15 mouse cellular contexts compared by ENCODE assay signal in genomic region chr9:104272057-104272456, GRCm38 (mm10).
"Had no signal": no experiment of that assay in that cellular context is flagged by ENCODE, and none has a peak within 500 bp of the region (broad histone marks: within the 10 kb centered on the region; RNA-seq: fewer than 3 reads in every experiment).

No protein-coding gene starts in this region.

- H3K27me3 ChIP-seq: midbrain, embryonic 13.5 days; midbrain, embryonic 15.5 days; neural tube, embryonic 12.5 days had no signal

- H3K9ac ChIP-seq: liver, postnatal 0 days; lung, embryonic 15.5 days; midbrain, embryonic 13.5 days; midbrain, embryonic 15.5 days; neural tube, embryonic 12.5 days had no signal

- H3K27ac ChIP-seq: lung, embryonic 15.5 days; midbrain, embryonic 13.5 days; midbrain, embryonic 15.5 days; neural tube, embryonic 12.5 days had no signal

- DNase-seq: liver, postnatal 0 days; lung, adult 2 months; lung, postnatal 14 days; lung, postnatal 36 days; right cerebral cortex, postnatal 25 days; right cerebral cortex, postnatal 4 days; spleen, adult 18-20 months; thymus, adult 18-20 months; thymus, postnatal 14 days; thymus, postnatal 36 days had no signal

- H3K4me3 ChIP-seq: lung, embryonic 15.5 days; megakaryocyte, embryonic 14.5 days; midbrain, embryonic 13.5 days; midbrain, embryonic 15.5 days; neural tube, embryonic 12.5 days had no signal

- H3K4me1 ChIP-seq: lung, embryonic 15.5 days; midbrain, embryonic 13.5 days; midbrain, embryonic 15.5 days; neural tube, embryonic 12.5 days had no signal

- H3K9me3 ChIP-seq: lung, embryonic 15.5 days; midbrain, embryonic 13.5 days; midbrain, embryonic 15.5 days; neural tube, embryonic 12.5 days had no signal

- H3K36me3 ChIP-seq: lung, embryonic 15.5 days; midbrain, embryonic 13.5 days; midbrain, embryonic 15.5 days; neural tube, embryonic 12.5 days had no signal
